ENCODE assay signal across 11 mouse cellular contexts in genomic region chr9:49275976-49276375, GRCm38 (mm10). TPM values are rescaled to one million over a fixed set of nuclear protein-coding genes. Genes with fewer than 3 reads are reported as not detected.
A peak's percentile ranks its signal among the peaks of the same experiment; 100 is the strongest.
DNase-seq lines count a peak whose midpoint lies in the region.
"Had no signal": no experiment of that assay in that cellular context is flagged by ENCODE, and none has a peak within 500 bp of the region (broad histone marks: within the 10 kb centered on the region; RNA-seq: fewer than 3 reads in every experiment).

No protein-coding gene starts in this region.

- peak; percentile 5 for DNase-seq in cerebellum, adult 9-10 months
- no peak for DNase-seq in cerebellum, adult 9-11 months
- peak; percentile 32 for DNase-seq in layer of hippocampus, adult 11-12 months (ENCODE audit: low spot score)
- no peak for DNase-seq in layer of hippocampus, postnatal 25 days (ENCODE audit: extremely low spot score in 1 of 2, low spot score in 1 of 2)
- DNase-seq in 3T3-L1 (ENCODE audit: low read depth, low spot score): peak; percentile 7
- DNase-seq in layer of hippocampus, adult 9-10 months (ENCODE audit: low spot score): peak; percentile 10
- DNase-seq in T-cell, adult 2 months (ENCODE audit: low spot score): no peak
- no peak for DNase-seq in heart, postnatal 4 days
- DNase-seq: cerebellum, adult 18-20 months; heart, postnatal 14 days; liver, postnatal 0 days had no signal

RNA-seq across cellular contexts. Expression of gene Gm4894, which starts 25.6 kb away (rescaled TPM):
- total RNA-seq in layer of hippocampus, postnatal 25 days (2021): not detected
- not detected for total RNA-seq in heart, postnatal 4 days (2021)
- total RNA-seq: heart, postnatal 14 days had no signal

Comparison
In these comparisons a context has a peak if more than half of its experiments do, and no peak if none do; other contexts are left out.
1. DNase-seq: peak in cerebellum, adult 9-10 months (single experiment), layer of hippocampus, adult 11-12 months (single experiment), 3T3-L1 (single experiment) and layer of hippocampus, adult 9-10 months (single experiment); none in cerebellum, adult 9-11 months (single experiment), layer of hippocampus, postnatal 25 days (0 of 2), T-cell, adult 2 months (single experiment) and heart, postnatal 4 days (single experiment).